Mouse (Mus musculus) midbrain, embryonic 15.5 days (tissue): Measurements from ENCODE around the gene Kbtbd6. TPM values are rescaled to one million over a fixed set of nuclear protein-coding genes. Genes with fewer than 3 reads are reported as not detected.
"Not testable (repeated sequence)": the region's sequence is repeated elsewhere in the genome, so short reads cannot be mapped to it uniquely, and the experiment has no call there.

Experiments used
- ATAC-seq: fragments of 200-750 bp; cut with Nextera tagmentation; replicated peaks from 2 replicates; pipeline ENCODE4 v1.8.0; 2017; ENCODE audit warnings: moderate TSS enrichment
- H3K27ac ChIP-seq: fragments of 300-500 bp; sonication (generic); 2 replicates; pipeline ENCODE4 v1.5.1; 2015; ENCODE audit warnings: mild to moderate bottlenecking, inconsistent platforms
- H3K27me3 ChIP-seq: fragments of 300-500 bp; sonication (generic); replicated peaks from 2 replicates; pipeline ENCODE4 v1.6.1; 2015; ENCODE audit warnings: inconsistent platforms
- H3K36me3 ChIP-seq: fragments of 300-500 bp; sonication (generic); replicated peaks from 2 replicates; pipeline ENCODE4 v1.6.1; 2015; ENCODE audit warnings: inconsistent platforms
- H3K4me1 ChIP-seq: fragments of 300-500 bp; sonication (generic); 2 replicates; pipeline ENCODE4 v1.6.1; 2015; ENCODE audit warnings: inconsistent platforms
- H3K4me2 ChIP-seq: fragments of 300-500 bp; sonication (generic); 2 replicates; pipeline ENCODE4 v1.6.1; 2015; ENCODE audit warnings: inconsistent platforms, mild to moderate bottlenecking, moderate library complexity
- H3K4me3 ChIP-seq: fragments of 300-500 bp; sonication (generic); 2 replicates; pipeline ENCODE4 v1.5.1; 2015; ENCODE audit warnings: mild to moderate bottlenecking, inconsistent platforms
- H3K9ac ChIP-seq: fragments of 300-500 bp; sonication (generic); 2 replicates; pipeline ENCODE4 v1.6.1; 2015; ENCODE audit warnings: mild to moderate bottlenecking, inconsistent platforms
- H3K9me3 ChIP-seq: fragments of 300-500 bp; sonication (generic); 2 replicates; pipeline ENCODE4 v1.6.1; 2016; ENCODE audit warnings: inconsistent platforms
- WGBS: fragments of 180-500 bp; shearing (Covaris S2); methylation state at CpG from one replicate; pipeline ENCODE4 v1.1.7; 2015; ENCODE audit warnings: mixed read lengths; 5-methylcytosine and 5-hydroxymethylcytosine counted together
- polyA plus RNA-seq: library from polyadenylated mRNA; unstranded; fragments of >200 nt; fragmentation: Nextera tagmentation; extraction: Ambion mirVana; gene quantifications from 2 replicates; pipeline ENCODE4 v1.2.1, GENCODE M21; 2015

Kbtbd6 gene
- 1.7 and 1.9 TPM in 2 replicates for polyA plus RNA-seq

DNA sequence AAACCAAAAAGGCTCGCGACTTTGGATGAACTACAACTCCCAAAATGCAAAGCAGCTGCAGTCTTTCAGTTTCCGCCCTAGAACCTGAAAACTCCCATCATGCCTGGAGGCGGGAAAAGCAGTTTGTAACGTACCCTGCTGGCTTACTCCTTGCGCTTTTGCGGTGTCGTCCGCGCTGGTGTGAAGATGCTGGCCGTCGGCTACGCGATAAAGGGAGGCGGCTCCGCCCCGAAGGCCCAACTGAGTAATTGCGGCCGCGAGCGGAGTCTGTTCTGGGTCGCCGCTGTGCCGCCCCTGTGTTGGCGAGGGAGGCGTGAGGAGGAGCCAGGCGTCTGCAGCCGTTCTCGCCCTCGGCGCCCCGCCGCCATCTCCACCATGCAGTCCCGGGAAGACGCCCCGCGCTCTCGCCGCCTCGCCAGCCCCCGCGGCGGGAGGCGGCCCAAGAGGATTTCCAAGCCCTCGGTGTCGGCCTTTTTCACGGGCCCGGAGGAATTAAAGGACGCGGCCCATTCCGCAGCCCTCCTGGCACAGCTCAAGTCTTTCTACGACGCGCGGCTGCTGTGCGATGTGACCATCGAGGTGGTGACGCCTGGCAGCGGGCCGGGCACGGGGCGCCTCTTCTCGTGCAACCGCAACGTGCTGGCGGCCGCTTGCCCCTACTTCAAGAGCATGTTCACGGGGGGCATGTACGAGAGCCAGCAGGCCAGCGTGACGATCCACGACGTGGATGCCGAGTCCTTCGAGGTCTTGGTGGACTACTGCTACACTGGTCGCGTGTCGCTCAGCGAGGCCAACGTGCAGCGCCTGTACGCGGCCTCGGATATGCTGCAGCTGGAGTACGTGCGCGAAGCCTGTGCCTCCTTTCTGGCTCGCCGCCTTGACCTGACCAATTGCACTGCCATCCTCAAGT is at the start of gene Kbtbd6:
Gene Kbtbd6, plus strand, starts transcription at position 155 of the 910 bp plus-strand sequence.
- H3K4me2 ChIP-seq: peak within 1 kb of the TSS; percentile 65
- ATAC-seq: peak; percentile 90
- not testable (repeated sequence) for H3K4me1 ChIP-seq, H3K36me3 ChIP-seq, H3K9me3 ChIP-seq, H3K27ac ChIP-seq, H3K27me3 ChIP-seq
- peak within 1 kb of the TSS; percentile 27 for H3K9ac ChIP-seq
- peak within 1 kb of the TSS; percentile 51 for H3K4me3 ChIP-seq
- 19% methylated on average over 47 of the region's 89 CpGs for WGBS

GRCm38 (mm10) chr14:79407641-79408040 is 44.0 kb upstream of the Kbtbd6 start:
- Histone ChIP-seq H3K27ac (no peak overlapping the region), H3K36me3 (0 out of 2 replicates have a peak, but pooled peaks cover 10% of the 10 kb centered on the region), H3K4me2 (no peak overlapping the region), H3K4me3 (no peak overlapping the region), H3K27me3 (no peaks in the 10 kb centered on the region), H3K9me3 (no peaks in the 10 kb centered on the region), H3K9ac (no peak overlapping the region), H3K4me1 (no peaks in the 10 kb centered on the region)
- WGBS: 96% methylated on average over 2 of the region's 2 CpGs
- no peak for ATAC-seq

- no peaks in the 10 kb centered on the region for H3K9me3 ChIP-seq
Observed at GRCm38 (mm10) chr14:79409278-79409830, 42.3 kb upstream of the Kbtbd6 start.

DNA sequence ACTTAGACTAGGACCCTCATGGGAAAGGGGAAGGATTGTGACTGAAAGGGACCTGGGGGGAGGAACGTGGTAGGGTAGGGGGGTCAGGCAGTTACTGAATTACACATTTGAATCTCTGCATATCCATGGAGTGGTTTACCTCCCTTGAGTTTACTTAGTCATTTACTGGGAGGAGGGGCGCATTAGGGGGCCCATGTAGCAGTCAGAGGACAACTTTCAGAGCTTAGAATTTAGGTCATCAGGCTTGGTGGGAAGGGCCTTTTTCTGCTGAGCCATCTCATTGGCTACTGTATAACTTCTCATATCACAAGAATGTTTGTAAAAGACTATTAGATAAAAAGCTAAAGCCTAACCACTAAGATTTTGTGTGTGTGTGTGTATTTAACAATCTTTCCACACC is 41.0 kb upstream of the Kbtbd6 start:
- no peak for ATAC-seq
- H3K4me1 ChIP-seq: no peaks in the 10 kb centered on the region
- H3K4me2 ChIP-seq: no peak overlapping the region
- H3K9ac ChIP-seq: no peak overlapping the region
- H3K9me3 ChIP-seq: no peaks in the 10 kb centered on the region
- no peaks in the 10 kb centered on the region for H3K27me3 ChIP-seq
- WGBS: 80% methylated on average over 2 of the region's 2 CpGs
- H3K4me3 ChIP-seq: no peak overlapping the region
- no peak overlapping the region for H3K27ac ChIP-seq
- 0 out of 2 replicates have a peak, but pooled peaks cover 7% of the 10 kb centered on the region for H3K36me3 ChIP-seq

More at GRCm38 (mm10) chr14:79409278-79409830, 42.3 kb upstream of the Kbtbd6 start:
- no peaks in the 10 kb centered on the region for H3K27me3 ChIP-seq
- WGBS: 94% methylated on average over 6 of the region's 6 CpGs
- H3K4me2 ChIP-seq: no peak overlapping the region
- no peak overlapping the region for H3K9ac ChIP-seq
- no peak overlapping the region for H3K4me3 ChIP-seq
- no peak overlapping the region for H3K27ac ChIP-seq
- no peaks in the 10 kb centered on the region for H3K4me1 ChIP-seq
- 0 out of 2 replicates have a peak, but pooled peaks cover 7% of the 10 kb centered on the region for H3K36me3 ChIP-seq
- ATAC-seq: no peak

- H3K36me3 ChIP-seq: 0 out of 2 replicates have a peak, but pooled peaks cover 4% of the 10 kb centered on the region
- no peaks in the 10 kb centered on the region for H3K4me1 ChIP-seq
- 70% methylated on average over 6 of the region's 6 CpGs for WGBS
- no peak overlapping the region for H3K27ac ChIP-seq
- H3K4me2 ChIP-seq: no peak overlapping the region
- H3K4me3 ChIP-seq: no peak overlapping the region
- H3K27me3 ChIP-seq: no peaks in the 10 kb centered on the region
- H3K9ac ChIP-seq: no peak overlapping the region
- no peaks in the 10 kb centered on the region for H3K9me3 ChIP-seq
- no peak for ATAC-seq
Observed at GRCm38 (mm10) chr14:79413121-79413520, 38.5 kb upstream of the Kbtbd6 start.

DNA sequence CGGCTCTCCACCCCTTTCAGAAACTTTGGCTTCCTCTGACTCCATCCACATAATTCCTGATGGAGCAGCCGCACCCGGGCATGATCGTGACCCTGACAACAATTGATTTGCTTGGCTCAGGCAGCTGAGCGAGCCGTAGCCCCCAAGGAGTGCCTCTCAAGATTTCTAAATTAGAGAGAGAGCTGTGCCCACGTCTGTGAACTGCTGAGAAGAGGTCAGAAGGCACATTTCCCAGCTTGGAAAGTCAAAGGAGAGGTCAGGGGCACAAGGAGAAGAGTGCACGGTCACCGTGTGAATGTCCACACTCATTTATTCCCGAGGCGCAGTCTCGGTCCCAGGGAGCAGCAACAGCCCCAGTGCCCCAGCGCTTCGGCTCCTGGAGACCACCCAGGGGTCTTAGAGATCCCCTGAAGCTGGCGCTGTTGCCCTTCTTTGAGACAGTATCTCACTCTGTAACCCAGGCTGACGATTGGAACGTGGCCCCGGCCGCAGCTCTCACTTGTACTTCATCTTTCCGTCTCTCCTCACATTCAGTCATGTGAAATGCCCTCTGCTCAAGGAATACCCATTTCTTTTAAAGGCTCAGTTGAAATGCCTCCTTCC is 31.5 kb upstream of the Kbtbd6 start:
- H3K4me3 ChIP-seq: no peak overlapping the region
- no peak for ATAC-seq
- H3K9ac ChIP-seq: no peak overlapping the region
- H3K36me3 ChIP-seq: no peaks in the 10 kb centered on the region
- H3K9me3 ChIP-seq: no peaks in the 10 kb centered on the region
- H3K4me1 ChIP-seq: no peaks in the 10 kb centered on the region
- WGBS: 42% methylated on average over 20 of the region's 20 CpGs
- H3K4me2 ChIP-seq: no peak overlapping the region
- no peak overlapping the region for H3K27ac ChIP-seq
- no peaks in the 10 kb centered on the region for H3K27me3 ChIP-seq

- under 1% methylated on average over 34 of the region's 44 CpGs for WGBS
- peak; percentile 98 for ATAC-seq
Observed at GRCm38 (mm10) chr14:79425979-79426729, 25.5 kb upstream of the Kbtbd6 start, which contains the start of gene Kbtbd7. Gene Kbtbd7 (plus strand): TSS chr14:79426511.

DNA sequence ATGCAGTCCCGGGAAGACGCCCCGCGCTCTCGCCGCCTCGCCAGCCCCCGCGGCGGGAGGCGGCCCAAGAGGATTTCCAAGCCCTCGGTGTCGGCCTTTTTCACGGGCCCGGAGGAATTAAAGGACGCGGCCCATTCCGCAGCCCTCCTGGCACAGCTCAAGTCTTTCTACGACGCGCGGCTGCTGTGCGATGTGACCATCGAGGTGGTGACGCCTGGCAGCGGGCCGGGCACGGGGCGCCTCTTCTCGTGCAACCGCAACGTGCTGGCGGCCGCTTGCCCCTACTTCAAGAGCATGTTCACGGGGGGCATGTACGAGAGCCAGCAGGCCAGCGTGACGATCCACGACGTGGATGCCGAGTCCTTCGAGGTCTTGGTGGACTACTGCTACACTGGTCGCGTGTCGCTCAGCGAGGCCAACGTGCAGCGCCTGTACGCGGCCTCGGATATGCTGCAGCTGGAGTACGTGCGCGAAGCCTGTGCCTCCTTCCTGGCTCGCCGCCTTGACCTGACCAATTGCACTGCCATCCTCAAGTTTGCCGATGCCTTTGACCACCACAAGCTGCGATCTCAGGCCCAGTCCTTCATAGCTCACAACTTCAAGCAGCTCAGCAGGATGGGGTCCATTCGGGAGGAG is 24.8 kb upstream of the Kbtbd6 start:
- not testable (repeated sequence) for H3K4me1 ChIP-seq, H3K9me3 ChIP-seq, H3K27me3 ChIP-seq
- peak; percentile 73 for ATAC-seq
- H3K36me3 ChIP-seq: peaks cover 11% of the 10 kb centered on the region; the same call in 1 of the 2 replicates
- peak overlapping the region; percentile 89 for H3K27ac ChIP-seq
- WGBS: 57% methylated on average over 12 of the region's 59 CpGs
- peak overlapping the region; percentile 59 for H3K4me3 ChIP-seq
- H3K9ac ChIP-seq: peak overlapping the region; percentile 63
- H3K4me2 ChIP-seq: peak overlapping the region; percentile 51

More at GRCm38 (mm10) chr14:79425979-79426729, 25.5 kb upstream of the Kbtbd6 start, which contains the start of gene Kbtbd7:
- Histone ChIP-seq H3K4me2 (peak within 1 kb of the TSS; percentile 51), H3K9me3 (no peaks in the 10 kb centered on the region), H3K36me3 (peaks cover 11% of the 10 kb centered on the region; the same call in 1 of the 2 replicates), H3K27ac (peak within 1 kb of the TSS; percentile 89), H3K4me3 (peak within 1 kb of the TSS; percentile 59), H3K9ac (peak within 1 kb of the TSS; percentile 63), H3K27me3 (no peaks in the 10 kb centered on the region), H3K4me1 (0 out of 2 replicates have a peak, but pooled peaks cover 3% of the 10 kb centered on the region)

- H3K9me3 ChIP-seq: no peaks in the 10 kb centered on the region
- no peak overlapping the region for H3K4me2 ChIP-seq
- no peaks in the 10 kb centered on the region for H3K27me3 ChIP-seq
- no peak overlapping the region for H3K9ac ChIP-seq
- WGBS: 94% methylated on average over 1 of the region's 1 CpGs
- ATAC-seq: no peak
- H3K27ac ChIP-seq: no peak overlapping the region
- no peaks in the 10 kb centered on the region for H3K36me3 ChIP-seq
- no peaks in the 10 kb centered on the region for H3K4me1 ChIP-seq
- H3K4me3 ChIP-seq: no peak overlapping the region
Observed at GRCm38 (mm10) chr14:79434068-79434467, 17.6 kb upstream of the Kbtbd6 start.

DNA sequence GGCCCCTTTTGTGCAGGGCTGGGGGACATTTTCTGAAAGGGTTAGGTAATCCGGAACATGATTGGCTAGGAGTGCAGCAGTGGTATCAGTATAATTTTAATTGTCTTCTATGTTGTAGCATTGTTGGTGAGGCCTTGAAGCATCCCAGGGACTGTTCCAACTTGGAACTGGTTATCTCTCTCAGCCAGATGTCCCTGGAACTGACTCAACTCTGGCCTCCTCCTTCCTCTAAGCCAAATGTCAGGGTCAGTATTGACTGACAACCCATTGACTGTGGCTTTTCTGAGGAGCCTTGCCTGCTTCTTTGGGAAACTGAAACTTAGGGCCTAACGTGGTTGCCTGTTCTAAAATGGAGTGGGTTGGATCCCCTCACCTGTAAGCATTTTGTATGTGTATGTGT is 11.0 kb upstream of the Kbtbd6 start:
- H3K9me3 ChIP-seq: no peaks in the 10 kb centered on the region
- H3K27ac ChIP-seq: no peak overlapping the region
- H3K4me1 ChIP-seq: peaks cover 16% of the 10 kb centered on the region
- H3K4me3 ChIP-seq: no peak overlapping the region
- no peak overlapping the region for H3K9ac ChIP-seq
- 82% methylated on average over 2 of the region's 2 CpGs for WGBS
- ATAC-seq: no peak
- no peaks in the 10 kb centered on the region for H3K36me3 ChIP-seq
- H3K27me3 ChIP-seq: no peaks in the 10 kb centered on the region
- H3K4me2 ChIP-seq: no peak overlapping the region

DNA sequence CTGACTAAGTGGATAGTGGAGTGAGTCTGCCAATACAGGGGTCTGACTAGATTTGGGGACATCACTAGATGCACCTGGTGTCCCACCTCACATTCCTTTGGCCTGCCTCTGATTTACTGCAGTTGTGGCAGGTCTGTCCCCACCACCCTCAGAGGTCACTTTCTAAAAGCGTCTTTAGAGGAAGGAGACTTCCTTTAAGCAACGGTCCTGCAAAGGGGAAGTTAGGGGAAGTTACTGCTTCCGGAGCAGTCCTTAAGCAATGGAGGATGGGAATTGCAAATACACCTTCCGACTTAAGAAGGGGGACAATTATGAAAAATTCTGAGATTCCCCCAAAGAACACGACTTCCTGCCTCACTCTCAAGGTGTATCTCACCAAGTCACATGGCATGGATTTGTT is 10.2 kb upstream of the Kbtbd6 start:
- peaks cover 22% of the 10 kb centered on the region for H3K4me1 ChIP-seq
- no peak overlapping the region for H3K9ac ChIP-seq
- H3K27me3 ChIP-seq: no peaks in the 10 kb centered on the region
- WGBS: 90% methylated on average over 5 of the region's 5 CpGs
- no peak overlapping the region for H3K4me2 ChIP-seq
- H3K9me3 ChIP-seq: no peaks in the 10 kb centered on the region
- no peak overlapping the region for H3K4me3 ChIP-seq
- H3K27ac ChIP-seq: no peak overlapping the region
- ATAC-seq: no peak
- H3K36me3 ChIP-seq: no peaks in the 10 kb centered on the region
